Mouse (Mus musculus): Measurements from ENCODE around the gene Gm20449.
"Not testable (repeated sequence)": the region's sequence is repeated elsewhere in the genome, so short reads cannot be mapped to it uniquely, and the experiment has no call there.

Gm20449 gene

GRCm38 (mm10) chr7:41499389-41500049 is at the start of gene Gm20449, which contains the start of gene AW146154:
Gene Gm20449 (minus strand): TSS chr7:41499417.
Gene AW146154 (minus strand): TSS chr7:41499890.
- DNase-seq (ENCODE audit: low spot score in 2 of 2), result peak; percentile 95 to 98

GRCm38 (mm10) chr7:41512672-41513071 is 13.5 kb upstream of the Gm20449 start:
- no peak for DNase-seq (ENCODE audit: low spot score in 2 of 2)

GRCm38 (mm10) chr7:41512207-41512606 is 13.0 kb upstream of the Gm20449 start:
- DNase-seq (ENCODE audit: low spot score in 2 of 2), result no peak

GRCm38 (mm10) chr7:41502402-41502801 is 3.2 kb upstream of the Gm20449 start:
- DNase-seq (ENCODE audit: low spot score in 2 of 2), result peak in 1 of 2 experiments; percentile 61

- DNase-seq (ENCODE audit: low spot score in 2 of 2), result peak; percentile 61 to 79
These were observed 1.1 kb upstream of the Gm20449 start for GRCm38 (mm10) chr7:41500151-41500934.

GRCm38 (mm10) chr7:41499018-41499388 is 214 bp downstream of the Gm20449 start:
- not testable (repeated sequence) for DNase-seq (ENCODE audit: low spot score in 2 of 2)

- not testable (repeated sequence) for DNase-seq (ENCODE audit: low spot score in 2 of 2)
These were observed 753 bp downstream of the Gm20449 start for GRCm38 (mm10) chr7:41498464-41498863.

- peak in 1 of 2 experiments; percentile 67 for DNase-seq (ENCODE audit: low spot score in 2 of 2)
These were observed 1.3 kb downstream of the Gm20449 start for GRCm38 (mm10) chr7:41497871-41498270.

- DNase-seq (ENCODE audit: low spot score in 2 of 2), result no peak
These were observed 47.4 kb downstream of the Gm20449 start for GRCm38 (mm10) chr7:41451864-41452263.

- not testable (repeated sequence) for DNase-seq (ENCODE audit: low spot score in 2 of 2)
These were observed 50.6 kb downstream of the Gm20449 start, which contains the start of gene Vmn2r57 for GRCm38 (mm10) chr7:41448596-41448995. Gene Vmn2r57 (minus strand): TSS chr7:41448696.

GRCm38 (mm10) chr7:41394130-41394529 is 105.1 kb downstream of the Gm20449 start:
- DNase-seq (ENCODE audit: low spot score in 2 of 2), result no peak

- peak; percentile 71 to 78 for DNase-seq (ENCODE audit: low spot score in 2 of 2)
These were observed 105.9 kb downstream of the Gm20449 start, which contains the start of gene AI987944 for GRCm38 (mm10) chr7:41393048-41393971. Gene AI987944 (minus strand): TSS chr7:41393379.

Measured in spleen, postnatal 4 days (tissue).